Mouse (Mus musculus): ENCODE data around the gene Gdf10. TPM values are rescaled to one million over a fixed set of nuclear protein-coding genes. Genes with fewer than 3 reads are reported as not detected.

Gene Gdf10
- polyA plus RNA-seq, 1 experiment from 2014 or later: 2.8 TPM

GRCm38 (mm10) chr14:33904851-33905250, 18.5 kb upstream of the Gdf10 start:
- peaks cover 10% of the 10 kb centered on the region for H3K4me1 ChIP-seq
- H3K27me3 ChIP-seq (ENCODE audit: low read depth, poor library complexity, severe bottlenecking): peaks cover 8% of the 10 kb centered on the region; the same call in 1 of the 2 replicates
- no peaks in the 10 kb centered on the region for H3K9me3 ChIP-seq (replicated peaks)
- H3K4me3 ChIP-seq: no peak overlapping the region
- no peaks in the 10 kb centered on the region for H3K36me3 ChIP-seq
- no peak overlapping the region for H3K27ac ChIP-seq
- no peak for DNase-seq (ENCODE audit: low spot score)

GRCm38 (mm10) chr14:33913727-33914126, 9.7 kb upstream of the Gdf10 start:
- Histone ChIP-seq H3K9me3 (replicated peaks) (no peaks in the 10 kb centered on the region), H3K4me1 (peaks cover 5% of the 10 kb centered on the region), H3K27ac (no peak overlapping the region), H3K36me3 (no peaks in the 10 kb centered on the region), H3K27me3 (ENCODE audit: low read depth, poor library complexity, severe bottlenecking) (peaks cover 19% of the 10 kb centered on the region), H3K4me3 (no peak overlapping the region)
- WGBS: 28% methylated on average over 3 of the region's 3 CpGs
- peak; percentile 51 for DNase-seq (ENCODE audit: low spot score)

- Histone ChIP-seq H3K27me3 (ENCODE audit: low read depth, poor library complexity, severe bottlenecking) (peaks cover 21% of the 10 kb centered on the region), H3K9me3 (replicated peaks) (no peaks in the 10 kb centered on the region), H3K4me3 (no peak overlapping the region), H3K36me3 (no peaks in the 10 kb centered on the region), H3K27ac (no peak overlapping the region), H3K4me1 (peaks cover 10% of the 10 kb centered on the region)
- no peak for DNase-seq (ENCODE audit: low spot score)
- WGBS: 86% methylated on average over 9 of the region's 9 CpGs
Measured at GRCm38 (mm10) chr14:33914206-33914605, 9.2 kb upstream of the Gdf10 start.

GRCm38 (mm10) chr14:33920727-33921559, 2.4 kb upstream of the Gdf10 start:
- peaks cover 63% of the 10 kb centered on the region for H3K4me1 ChIP-seq

GRCm38 (mm10) chr14:33922771-33923167, 618 bp upstream of the Gdf10 start:
- Histone ChIP-seq H3K4me3 (peak overlapping the region; percentile 69), H3K36me3 (no peaks in the 10 kb centered on the region), H3K4me1 (peaks cover 63% of the 10 kb centered on the region), H3K9me3 (replicated peaks) (no peaks in the 10 kb centered on the region), H3K27ac (no peak overlapping the region; the same call in 1 of the 2 replicates), H3K27me3 (ENCODE audit: low read depth, poor library complexity, severe bottlenecking) (peaks cover 85% of the 10 kb centered on the region)
- WGBS: 14% methylated on average over 8 of the region's 8 CpGs
- DNase-seq (ENCODE audit: low spot score): no peak

More at GRCm38 (mm10) chr14:33920727-33921559, 2.4 kb upstream of the Gdf10 start:
- Histone ChIP-seq H3K36me3 (no peaks in the 10 kb centered on the region), H3K9me3 (replicated peaks) (no peaks in the 10 kb centered on the region), H3K4me3 (no peak overlapping the region), H3K27me3 (ENCODE audit: low read depth, poor library complexity, severe bottlenecking) (peaks cover 81% of the 10 kb centered on the region), H3K27ac (no peak overlapping the region)
- WGBS: 37% methylated on average over 14 of the region's 14 CpGs
- no peak for DNase-seq (ENCODE audit: low spot score)

- 39% methylated on average over 17 of the region's 17 CpGs for WGBS
- Histone ChIP-seq H3K36me3 (no peaks in the 10 kb centered on the region), H3K27ac (no peak overlapping the region), H3K4me3 (no peak overlapping the region), H3K27me3 (ENCODE audit: low read depth, poor library complexity, severe bottlenecking) (peaks cover 72% of the 10 kb centered on the region), H3K4me1 (peaks cover 8% of the 10 kb centered on the region), H3K9me3 (replicated peaks) (no peaks in the 10 kb centered on the region)
- no peak for DNase-seq (ENCODE audit: low spot score)
Measured at GRCm38 (mm10) chr14:33931853-33932252, 8.5 kb downstream of the Gdf10 start.

- peaks cover 62% of the 10 kb centered on the region for H3K27me3 ChIP-seq (ENCODE audit: low read depth, poor library complexity, severe bottlenecking)
- no peaks in the 10 kb centered on the region for H3K36me3 ChIP-seq
- peaks cover 8% of the 10 kb centered on the region for H3K4me1 ChIP-seq
- no peak overlapping the region for H3K4me3 ChIP-seq
- no peak overlapping the region for H3K27ac ChIP-seq
- H3K9me3 ChIP-seq (replicated peaks): no peaks in the 10 kb centered on the region
- DNase-seq (ENCODE audit: low spot score): peak; percentile 82
- WGBS: 71% methylated on average over 10 of the region's 10 CpGs
Measured at GRCm38 (mm10) chr14:33932935-33933703, 9.7 kb downstream of the Gdf10 start.

GRCm38 (mm10) chr14:33933778-33934317, 10.5 kb downstream of the Gdf10 start:
- H3K27me3 ChIP-seq (ENCODE audit: low read depth, poor library complexity, severe bottlenecking): peaks cover 55% of the 10 kb centered on the region
- 46% methylated on average over 5 of the region's 5 CpGs for WGBS
- H3K27ac ChIP-seq: no peak overlapping the region
- H3K36me3 ChIP-seq: no peaks in the 10 kb centered on the region
- H3K4me3 ChIP-seq: no peak overlapping the region
- no peaks in the 10 kb centered on the region for H3K9me3 ChIP-seq (replicated peaks)
- peaks cover 8% of the 10 kb centered on the region for H3K4me1 ChIP-seq
- peak; percentile 76 for DNase-seq (ENCODE audit: low spot score)

- Histone ChIP-seq H3K9me3 (replicated peaks) (no peaks in the 10 kb centered on the region), H3K27me3 (ENCODE audit: low read depth, poor library complexity, severe bottlenecking) (peaks cover 27% of the 10 kb centered on the region), H3K36me3 (no peaks in the 10 kb centered on the region), H3K4me3 (peak overlapping the region; percentile 33; the same call in 1 of the 2 replicates), H3K4me1 (peaks cover 5% of the 10 kb centered on the region; the same call in 1 of the 2 replicates), H3K27ac (0 out of 2 replicates have a peak overlapping the region, but pooled peaks have one; percentile 14)
- peak; percentile 87 for DNase-seq (ENCODE audit: low spot score)
- WGBS: 27% methylated on average over 9 of the region's 9 CpGs
Measured at GRCm38 (mm10) chr14:33939117-33939516, 15.7 kb downstream of the Gdf10 start.

GRCm38 (mm10) chr14:33940739-33941138, 17.4 kb downstream of the Gdf10 start, which contains the start of gene Gdf2:
TSS of gene Gdf2 (plus strand) at chr14:33941039.
- Histone ChIP-seq H3K36me3 (no peaks in the 10 kb centered on the region), H3K27me3 (ENCODE audit: low read depth, poor library complexity, severe bottlenecking) (peaks cover 23% of the 10 kb centered on the region), H3K4me1 (peaks cover 5% of the 10 kb centered on the region; the same call in 1 of the 2 replicates), H3K9me3 (replicated peaks) (no peaks in the 10 kb centered on the region), H3K4me3 (no peak within 1 kb of the TSS), H3K27ac (no peak within 1 kb of the TSS)
- WGBS: 77% methylated on average over 8 of the region's 8 CpGs
- no peak for DNase-seq (ENCODE audit: low spot score)

GRCm38 (mm10) chr14:33942222-33942621, 18.8 kb downstream of the Gdf10 start:
- no peak overlapping the region for H3K4me3 ChIP-seq
- DNase-seq (ENCODE audit: low spot score): no peak
- WGBS: 74% methylated on average over 5 of the region's 5 CpGs
- no peak overlapping the region for H3K27ac ChIP-seq
- 0 out of 2 replicates have a peak, but pooled peaks cover 13% of the 10 kb centered on the region for H3K27me3 ChIP-seq (ENCODE audit: low read depth, poor library complexity, severe bottlenecking)
- no peaks in the 10 kb centered on the region for H3K9me3 ChIP-seq (replicated peaks)
- H3K4me1 ChIP-seq: peaks cover 5% of the 10 kb centered on the region; the same call in 1 of the 2 replicates
- H3K36me3 ChIP-seq: no peaks in the 10 kb centered on the region

GRCm38 (mm10) chr14:33946125-33946524, 22.7 kb downstream of the Gdf10 start:
- Histone ChIP-seq H3K27me3 (ENCODE audit: low read depth, poor library complexity, severe bottlenecking) (0 out of 2 replicates have a peak, but pooled peaks cover 2% of the 10 kb centered on the region), H3K36me3 (no peaks in the 10 kb centered on the region), H3K4me1 (no peaks in the 10 kb centered on the region), H3K4me3 (no peak overlapping the region), H3K27ac (no peak overlapping the region), H3K9me3 (replicated peaks) (no peaks in the 10 kb centered on the region)
- 82% methylated on average over 6 of the region's 6 CpGs for WGBS
- no peak for DNase-seq (ENCODE audit: low spot score)
